Mouse (Mus musculus): ENCODE results near the gene Hmgn2. TPM values are rescaled to one million over a fixed set of nuclear protein-coding genes. Genes with fewer than 3 reads are reported as not detected.
"Not testable (repeated sequence)": the region's sequence is repeated elsewhere in the genome, so short reads cannot be mapped to it uniquely, and the experiment has no call there.

Hmgn2 gene
- polyA plus RNA-seq, 1 experiment from 2014 or later: 1,753 TPM

DNA sequence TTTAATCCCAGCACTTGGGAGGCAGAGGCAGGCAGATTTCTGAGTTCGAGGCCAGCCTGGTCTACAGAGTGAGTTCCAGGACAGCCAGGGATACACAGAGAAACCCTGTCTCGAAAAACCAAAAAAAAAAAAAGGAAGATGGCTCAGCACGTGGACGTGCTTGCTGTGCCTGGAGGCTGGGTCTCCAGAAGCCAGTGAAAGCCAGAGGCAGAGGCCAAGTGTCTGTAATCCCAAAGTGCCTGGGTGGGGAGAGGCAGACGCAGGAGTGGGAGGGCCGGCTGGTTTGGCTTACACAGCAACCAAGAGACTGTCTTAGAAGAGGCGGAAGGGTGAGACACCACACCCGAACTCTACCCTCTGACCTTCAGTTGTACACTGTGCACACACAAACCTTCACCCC, 19.8 kb upstream of the Hmgn2 start:
- not testable (repeated sequence) for H3K4me2 ChIP-seq (ENCODE audit: low read depth, low read length); H3K9me3 ChIP-seq (replicated peaks; ENCODE audit: control insufficient read depth, low read length); H3K9ac ChIP-seq (ENCODE audit: low read length); ATAC-seq (ENCODE audit: insufficient read depth, low FRiP score); H3K27ac ChIP-seq (ENCODE audit: low read length); H3K4me1 ChIP-seq (ENCODE audit: control insufficient read depth, insufficient read depth, low read length); H3K4me3 ChIP-seq (replicated peaks; ENCODE audit: low read length); H3K27me3 ChIP-seq (ENCODE audit: control insufficient read depth, insufficient read depth, low read length)
- WGBS: 90% methylated on average over 8 of the region's 8 CpGs
- peaks cover 10% of the 10 kb centered on the region for H3K36me3 ChIP-seq (ENCODE audit: control insufficient read depth, insufficient read depth, low read length)

GRCm38 (mm10) chr4:133982936-133983335, 14.5 kb upstream of the Hmgn2 start:
- H3K36me3 ChIP-seq (ENCODE audit: control insufficient read depth, insufficient read depth, low read length): peaks cover 7% of the 10 kb centered on the region
- no peaks in the 10 kb centered on the region for H3K27me3 ChIP-seq (ENCODE audit: control insufficient read depth, insufficient read depth, low read length)
- no peaks in the 10 kb centered on the region for H3K9me3 ChIP-seq (replicated peaks; ENCODE audit: control insufficient read depth, low read length)
- H3K9ac ChIP-seq (ENCODE audit: low read length): no peak overlapping the region
- no peak overlapping the region for H3K27ac ChIP-seq (ENCODE audit: low read length)
- WGBS: 88% methylated on average over 13 of the region's 13 CpGs
- no peak overlapping the region for H3K4me2 ChIP-seq (ENCODE audit: low read depth, low read length)
- no peak for ATAC-seq (ENCODE audit: insufficient read depth, low FRiP score)
- H3K4me1 ChIP-seq (ENCODE audit: control insufficient read depth, insufficient read depth, low read length): no peaks in the 10 kb centered on the region
- no peak overlapping the region for H3K4me3 ChIP-seq (replicated peaks; ENCODE audit: low read length)

DNA sequence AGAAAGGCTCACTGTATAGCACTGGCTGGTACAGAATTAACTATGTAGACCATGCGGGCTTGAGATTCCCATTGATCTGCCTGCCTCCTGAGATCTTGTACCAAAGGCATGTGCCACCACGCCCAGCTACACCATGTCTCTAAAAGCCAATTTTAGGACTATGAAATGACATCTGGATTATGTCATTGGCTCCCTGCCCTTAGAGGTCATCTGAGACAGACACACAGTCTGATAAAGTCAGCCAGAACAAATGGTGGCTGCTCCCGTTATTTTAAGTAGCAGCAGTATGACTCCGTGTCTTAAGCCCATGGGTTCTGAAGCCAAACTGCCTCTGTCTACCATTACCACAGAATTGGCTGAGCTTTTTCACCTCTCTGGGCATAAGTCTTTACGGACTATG, 12.0 kb upstream of the Hmgn2 start:
- peaks cover 3% of the 10 kb centered on the region; the same call in 1 of the 2 replicates for H3K36me3 ChIP-seq (ENCODE audit: control insufficient read depth, insufficient read depth, low read length)
- 80% methylated on average over 5 of the region's 5 CpGs for WGBS

DNA sequence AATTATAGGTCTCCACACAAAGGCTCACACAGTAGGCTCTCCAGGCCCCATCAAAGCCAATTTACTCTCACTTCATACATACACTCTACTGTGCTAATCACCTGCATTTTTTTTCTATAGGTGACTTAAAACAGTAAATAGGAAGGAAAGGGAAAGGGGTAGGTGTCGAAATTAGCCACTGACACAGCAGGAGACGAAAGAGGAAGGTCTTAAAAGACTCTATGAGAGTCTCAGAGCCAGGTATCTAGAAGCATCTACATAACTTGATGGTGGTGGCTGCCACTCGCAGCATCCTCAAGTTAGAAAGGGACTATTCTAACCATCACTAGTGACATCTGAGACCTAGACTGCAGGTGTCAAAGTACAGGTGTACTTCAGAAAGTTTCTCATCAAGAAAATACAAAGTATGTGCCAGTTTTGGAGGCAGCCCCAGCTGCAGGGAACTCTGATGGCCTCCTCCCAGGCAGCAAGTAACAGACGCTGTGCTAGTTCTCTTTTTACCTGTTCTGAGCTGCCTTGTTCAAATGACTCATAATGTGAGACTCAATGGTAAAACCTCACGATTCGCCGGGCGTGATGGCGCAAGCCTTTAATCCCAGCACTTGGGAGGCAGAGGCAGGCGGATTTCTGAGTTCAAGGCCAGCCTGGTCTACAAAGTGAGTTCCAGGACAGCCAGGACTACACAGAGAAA, 9.7 kb upstream of the Hmgn2 start:
- Histone ChIP-seq H3K4me1 (ENCODE audit: control insufficient read depth, insufficient read depth, low read length) (no peaks in the 10 kb centered on the region), H3K9me3 (replicated peaks; ENCODE audit: control insufficient read depth, low read length) (no peaks in the 10 kb centered on the region), H3K4me2 (ENCODE audit: low read depth, low read length) (no peak overlapping the region), H3K27ac (ENCODE audit: low read length) (no peak overlapping the region), H3K36me3 (ENCODE audit: control insufficient read depth, insufficient read depth, low read length) (peaks cover 3% of the 10 kb centered on the region; the same call in 1 of the 2 replicates), H3K9ac (ENCODE audit: low read length) (no peak overlapping the region), H3K4me3 (replicated peaks; ENCODE audit: low read length) (no peak overlapping the region), H3K27me3 (ENCODE audit: control insufficient read depth, insufficient read depth, low read length) (no peaks in the 10 kb centered on the region)
- WGBS: 92% methylated on average over 10 of the region's 10 CpGs
- ATAC-seq (ENCODE audit: insufficient read depth, low FRiP score): no peak

More for the DNA sequence above, 12.0 kb upstream of the Hmgn2 start:
- H3K4me2 ChIP-seq (ENCODE audit: low read depth, low read length): no peak overlapping the region
- no peak overlapping the region for H3K9ac ChIP-seq (ENCODE audit: low read length)
- no peaks in the 10 kb centered on the region for H3K27me3 ChIP-seq (ENCODE audit: control insufficient read depth, insufficient read depth, low read length)
- ATAC-seq (ENCODE audit: insufficient read depth, low FRiP score): no peak
- no peak overlapping the region for H3K4me3 ChIP-seq (replicated peaks; ENCODE audit: low read length)
- no peaks in the 10 kb centered on the region for H3K4me1 ChIP-seq (ENCODE audit: control insufficient read depth, insufficient read depth, low read length)
- H3K27ac ChIP-seq (ENCODE audit: low read length): no peak overlapping the region
- H3K9me3 ChIP-seq (replicated peaks; ENCODE audit: control insufficient read depth, low read length): no peaks in the 10 kb centered on the region

- no peak for ATAC-seq (ENCODE audit: insufficient read depth, low FRiP score)
- Histone ChIP-seq H3K4me3 (replicated peaks; ENCODE audit: low read length) (no peak overlapping the region), H3K36me3 (ENCODE audit: control insufficient read depth, insufficient read depth, low read length) (no peaks in the 10 kb centered on the region; the same call in 1 of the 2 replicates), H3K4me1 (ENCODE audit: control insufficient read depth, insufficient read depth, low read length) (peaks cover 13% of the 10 kb centered on the region), H3K4me2 (ENCODE audit: low read depth, low read length) (no peak overlapping the region), H3K9me3 (replicated peaks; ENCODE audit: control insufficient read depth, low read length) (no peaks in the 10 kb centered on the region), H3K27me3 (ENCODE audit: control insufficient read depth, insufficient read depth, low read length) (no peaks in the 10 kb centered on the region), H3K27ac (ENCODE audit: low read length) (no peak overlapping the region), H3K9ac (ENCODE audit: low read length) (no peak overlapping the region)
- 64% methylated on average over 8 of the region's 8 CpGs for WGBS
Observed at GRCm38 (mm10) chr4:133971741-133972140, 3.3 kb upstream of the Hmgn2 start.

GRCm38 (mm10) chr4:133970876-133971275, 2.4 kb upstream of the Hmgn2 start:
- Histone ChIP-seq H3K9ac (ENCODE audit: low read length) (no peak overlapping the region), H3K9me3 (replicated peaks; ENCODE audit: control insufficient read depth, low read length) (no peaks in the 10 kb centered on the region), H3K4me3 (replicated peaks; ENCODE audit: low read length) (no peak overlapping the region), H3K27ac (ENCODE audit: low read length) (no peak overlapping the region), H3K4me2 (ENCODE audit: low read depth, low read length) (no peak overlapping the region), H3K36me3 (ENCODE audit: control insufficient read depth, insufficient read depth, low read length) (no peaks in the 10 kb centered on the region; the same call in none of the 2 replicates), H3K27me3 (ENCODE audit: control insufficient read depth, insufficient read depth, low read length) (no peaks in the 10 kb centered on the region), H3K4me1 (ENCODE audit: control insufficient read depth, insufficient read depth, low read length) (peaks cover 19% of the 10 kb centered on the region)
- ATAC-seq (ENCODE audit: insufficient read depth, low FRiP score): no peak
- WGBS: 86% methylated on average over 13 of the region's 13 CpGs

DNA sequence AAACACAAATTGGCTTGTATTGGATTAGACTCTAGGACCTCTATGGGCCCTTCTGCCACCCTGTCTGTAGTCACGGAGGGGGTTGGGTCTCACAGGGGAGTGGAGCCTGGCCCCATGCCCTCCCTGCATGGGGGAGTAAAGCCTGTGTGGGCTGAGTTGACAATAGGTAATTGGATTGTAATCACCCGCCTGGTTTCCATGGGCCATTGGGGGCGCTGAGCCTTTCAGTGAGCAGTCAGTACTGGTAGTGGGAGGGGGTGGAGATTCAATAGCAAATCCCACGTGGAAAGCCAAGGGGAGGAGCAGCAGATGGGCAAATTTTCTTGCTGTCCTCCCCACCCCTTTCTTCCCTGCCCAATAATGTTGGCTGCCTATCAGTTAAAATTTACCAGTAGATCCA, 1.7 kb upstream of the Hmgn2 start:
- Histone ChIP-seq H3K4me1 (ENCODE audit: control insufficient read depth, insufficient read depth, low read length) (peaks cover 19% of the 10 kb centered on the region), H3K9me3 (replicated peaks; ENCODE audit: control insufficient read depth, low read length) (no peaks in the 10 kb centered on the region), H3K27ac (ENCODE audit: low read length) (no peak overlapping the region), H3K4me3 (replicated peaks; ENCODE audit: low read length) (no peak overlapping the region), H3K27me3 (ENCODE audit: control insufficient read depth, insufficient read depth, low read length) (no peaks in the 10 kb centered on the region), H3K9ac (ENCODE audit: low read length) (no peak overlapping the region), H3K4me2 (ENCODE audit: low read depth, low read length) (no peak overlapping the region), H3K36me3 (ENCODE audit: control insufficient read depth, insufficient read depth, low read length) (no peaks in the 10 kb centered on the region; the same call in none of the 2 replicates)
- no peak for ATAC-seq (ENCODE audit: insufficient read depth, low FRiP score)
- 38% methylated on average over 4 of the region's 4 CpGs for WGBS

DNA sequence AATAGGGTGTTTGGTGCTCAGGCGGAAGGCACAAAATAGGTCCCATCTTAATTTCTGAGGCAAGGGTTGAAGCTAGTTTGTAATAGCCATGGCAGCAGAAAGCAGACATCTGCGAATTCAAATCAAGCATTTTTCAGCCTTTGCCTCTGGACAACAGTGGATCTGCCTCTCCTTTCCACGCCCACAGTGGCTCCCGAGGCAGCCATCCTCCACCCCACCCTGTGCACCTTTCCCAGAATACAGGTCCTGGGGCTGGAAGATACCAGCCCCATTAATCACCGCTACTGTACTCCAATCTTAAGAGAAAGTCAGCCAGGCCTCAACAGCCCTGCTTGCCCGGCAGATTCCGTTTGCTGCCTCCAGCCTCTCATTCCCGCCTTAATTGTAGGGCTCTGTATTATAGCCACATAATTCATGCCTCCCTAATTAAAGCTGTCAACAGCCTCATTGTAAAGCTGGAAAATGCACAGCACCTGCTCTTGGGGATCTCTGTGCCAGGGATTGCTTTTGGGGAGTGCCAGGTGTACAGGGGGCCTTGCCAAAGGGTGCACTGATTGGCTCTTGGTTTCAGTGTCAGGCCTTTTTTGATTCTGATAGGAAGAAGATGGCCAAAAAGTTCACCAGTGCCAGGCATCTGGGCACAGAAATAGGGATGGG, 792 bp upstream of the Hmgn2 start:
- Histone ChIP-seq H3K36me3 (ENCODE audit: control insufficient read depth, insufficient read depth, low read length) (peaks cover 3% of the 10 kb centered on the region), H3K4me1 (ENCODE audit: control insufficient read depth, insufficient read depth, low read length) (peaks cover 19% of the 10 kb centered on the region), H3K9ac (ENCODE audit: low read length) (peak overlapping the region; percentile 99; the same call in 1 of the 2 replicates), H3K9me3 (replicated peaks; ENCODE audit: control insufficient read depth, low read length) (no peaks in the 10 kb centered on the region), H3K27ac (ENCODE audit: low read length) (peak overlapping the region; percentile 99), H3K4me2 (ENCODE audit: low read depth, low read length) (peak overlapping the region; percentile 95), H3K4me3 (replicated peaks; ENCODE audit: low read length) (no peak overlapping the region), H3K27me3 (ENCODE audit: control insufficient read depth, insufficient read depth, low read length) (no peaks in the 10 kb centered on the region)
- WGBS: 54% methylated on average over 8 of the region's 8 CpGs
- ATAC-seq (ENCODE audit: insufficient read depth, low FRiP score): no peak

DNA sequence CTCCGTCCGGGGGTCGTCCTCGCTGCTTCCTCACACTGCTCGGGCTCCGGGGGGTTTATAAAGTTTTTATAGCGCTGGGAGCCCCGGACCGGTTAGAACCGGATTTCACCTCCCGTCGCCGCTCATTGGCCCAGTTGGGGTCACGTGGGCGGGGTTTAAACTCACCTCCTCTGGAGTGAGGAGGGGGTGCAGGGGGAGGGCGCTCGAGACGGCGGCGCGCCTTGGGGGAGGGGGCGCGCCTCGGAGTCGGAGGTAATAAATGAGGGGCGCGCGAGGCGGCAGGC, 642 bp downstream of the Hmgn2 start:
- under 1% methylated on average over 29 of the region's 29 CpGs for WGBS
- Histone ChIP-seq H3K4me1 (ENCODE audit: control insufficient read depth, insufficient read depth, low read length) (peaks cover 21% of the 10 kb centered on the region), H3K4me2 (ENCODE audit: low read depth, low read length) (peak overlapping the region; percentile 95), H3K27ac (ENCODE audit: low read length) (peak overlapping the region; percentile 99), H3K4me3 (replicated peaks; ENCODE audit: low read length) (peak overlapping the region; percentile 74), H3K9me3 (replicated peaks; ENCODE audit: control insufficient read depth, low read length) (no peaks in the 10 kb centered on the region), H3K27me3 (ENCODE audit: control insufficient read depth, insufficient read depth, low read length) (no peaks in the 10 kb centered on the region), H3K9ac (ENCODE audit: low read length) (peak overlapping the region; percentile 99), H3K36me3 (ENCODE audit: control insufficient read depth, insufficient read depth, low read length) (peaks cover 6% of the 10 kb centered on the region)
- ATAC-seq (ENCODE audit: insufficient read depth, low FRiP score): peak; percentile 89

Data from stomach, embryonic 16.5 days (tissue).